Mouse (Mus musculus) layer of hippocampus, adult 9-11 months (tissue): ENCODE data around the gene Adamts8.

Source experiments
- DNase-seq: peaks from one replicate; pipeline ENCODE4 v3.0.0; 2022

The Adamts8 gene

GRCm38 (mm10) chr9:30922197-30922894, 20.0 kb upstream of the Adamts8 start, which contains the start of gene Adamts15:
Gene Adamts15, minus strand, starts transcription at chr9:30922452.
- DNase-seq, result peak; percentile 26

- DNase-seq, result no peak
Observed at GRCm38 (mm10) chr9:30928759-30929158, 13.6 kb upstream of the Adamts8 start.

GRCm38 (mm10) chr9:30932346-30932745, 10.0 kb upstream of the Adamts8 start:
- no peak for DNase-seq

- no peak for DNase-seq
Observed at GRCm38 (mm10) chr9:30934827-30935226, 7.5 kb upstream of the Adamts8 start.

DNA sequence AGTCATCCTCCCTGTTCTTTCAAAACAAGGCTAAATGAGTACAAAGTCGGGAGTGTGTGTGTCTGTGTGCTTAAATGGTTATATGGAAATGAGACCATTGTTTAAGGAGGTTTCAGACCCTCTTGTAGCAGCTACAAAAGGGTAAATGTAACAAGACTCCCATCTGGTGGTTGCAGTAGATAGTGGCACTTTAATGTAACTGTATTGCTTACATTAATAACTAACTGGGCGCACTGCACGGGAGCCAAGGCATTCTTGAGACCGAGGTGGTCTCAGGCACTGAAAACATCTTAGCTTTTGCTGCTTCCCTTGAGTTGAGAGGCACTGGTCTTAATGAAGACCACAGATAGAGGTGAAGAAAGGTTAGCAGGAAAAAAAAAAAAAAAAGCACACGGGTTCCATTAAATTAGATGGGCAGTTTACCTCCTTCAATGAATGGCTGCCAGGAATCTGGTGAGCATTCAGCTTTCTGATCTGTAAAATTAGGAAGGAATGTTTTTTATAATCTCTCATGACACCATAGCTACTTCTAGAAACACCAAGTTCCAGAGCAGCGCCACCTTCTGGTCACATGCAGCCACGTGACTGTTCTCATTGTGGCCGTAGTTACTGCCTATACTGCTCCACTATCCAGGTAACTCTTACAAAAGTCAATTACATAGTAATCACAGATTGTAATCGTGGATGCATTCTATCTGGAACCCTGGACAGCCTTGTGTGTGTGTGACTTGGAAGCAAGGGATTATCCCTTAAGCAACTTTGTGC, 5.5 kb upstream of the Adamts8 start:
- no peak for DNase-seq

DNA sequence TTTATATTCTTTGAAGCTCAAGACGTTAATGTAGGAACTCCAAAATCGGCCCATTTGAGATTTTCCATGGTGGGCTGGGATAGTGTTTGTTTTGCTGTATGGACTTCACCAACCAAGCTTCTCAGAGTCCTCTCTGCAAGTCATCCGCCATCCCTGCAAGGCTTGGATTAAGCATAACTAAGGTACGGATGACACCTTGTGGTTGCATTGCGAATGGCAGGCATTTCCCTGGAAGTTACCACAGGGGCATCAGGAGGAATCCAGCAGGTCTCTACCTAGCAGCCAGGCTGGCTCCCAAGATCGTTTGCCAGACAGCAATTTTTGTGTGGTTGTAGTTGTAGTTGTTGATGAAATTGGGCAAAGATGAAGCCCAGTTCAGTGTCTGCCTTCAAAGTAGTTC, 2.0 kb upstream of the Adamts8 start:
- peak; percentile 80 for DNase-seq

- no peak for DNase-seq
Observed at GRCm38 (mm10) chr9:30943341-30943740, 979 bp downstream of the Adamts8 start.

DNA sequence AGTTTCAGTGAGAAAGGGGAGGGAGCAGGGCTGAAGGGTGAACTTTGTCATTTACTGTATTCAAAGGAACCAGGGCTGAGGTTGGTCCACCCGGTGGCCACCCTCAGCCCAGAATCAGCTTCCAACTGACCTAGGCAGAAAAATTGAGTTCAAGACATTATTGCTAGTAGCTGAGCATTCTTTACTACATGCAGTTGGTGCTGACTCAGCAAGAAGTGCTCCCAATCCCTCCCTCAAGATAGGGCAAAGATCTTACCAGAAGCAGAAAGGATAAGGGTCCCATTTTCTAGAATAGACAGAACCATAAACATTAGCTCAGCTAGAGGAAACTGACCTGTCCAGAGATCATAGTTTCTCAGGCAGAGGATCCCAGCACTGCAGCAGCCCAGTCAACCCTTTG, 1.9 kb downstream of the Adamts8 start:
- DNase-seq, result no peak

GRCm38 (mm10) chr9:30945276-30945675, 2.9 kb downstream of the Adamts8 start:
- no peak for DNase-seq

- no peak for DNase-seq
Observed at GRCm38 (mm10) chr9:30949422-30949821, 7.1 kb downstream of the Adamts8 start.

GRCm38 (mm10) chr9:30949971-30950370, 7.6 kb downstream of the Adamts8 start:
- no peak for DNase-seq

GRCm38 (mm10) chr9:30950592-30950991, 8.2 kb downstream of the Adamts8 start:
- no peak for DNase-seq

GRCm38 (mm10) chr9:30951461-30951860, 9.1 kb downstream of the Adamts8 start:
- no peak for DNase-seq

DNA sequence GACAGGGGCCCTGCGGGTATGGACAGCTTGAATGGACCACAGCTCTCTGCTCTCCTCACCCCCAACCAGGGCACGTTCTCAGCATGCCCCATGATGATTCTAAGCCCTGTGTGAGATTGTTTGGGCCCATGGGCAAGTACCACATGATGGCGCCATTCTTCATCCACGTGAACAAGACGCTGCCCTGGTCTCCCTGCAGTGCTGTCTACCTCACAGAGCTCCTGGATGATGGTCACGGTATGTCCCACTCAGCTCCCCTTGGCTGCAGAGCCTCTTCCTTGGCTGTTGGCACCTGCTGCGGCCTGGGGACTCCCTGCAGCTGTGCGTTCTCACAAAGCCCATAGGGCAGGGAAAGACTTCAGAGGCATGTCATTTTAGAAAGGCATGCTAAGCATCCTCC, 10.9 kb downstream of the Adamts8 start:
- peak; percentile 28 for DNase-seq

- no peak for DNase-seq
Observed at GRCm38 (mm10) chr9:30955246-30955645, 12.9 kb downstream of the Adamts8 start.

DNA sequence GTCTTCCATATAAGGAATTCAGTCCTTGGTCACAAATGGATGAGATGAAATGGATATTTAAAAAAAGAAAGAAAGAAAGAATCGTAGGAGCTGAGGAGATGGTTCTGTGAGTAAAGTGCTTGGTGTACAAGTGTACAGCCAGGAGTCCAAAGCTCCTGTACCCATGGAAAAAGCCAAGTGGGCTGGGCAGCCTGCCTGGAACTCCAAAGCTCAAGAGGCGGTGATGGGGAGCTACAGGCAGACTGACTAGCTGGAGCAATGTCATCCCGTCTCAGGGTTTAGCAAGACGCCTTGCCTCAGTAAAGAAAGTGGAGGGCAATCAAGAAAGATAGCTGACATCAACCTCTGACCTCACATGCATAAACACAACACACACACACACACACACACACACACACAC, 21.4 kb downstream of the Adamts8 start:
- DNase-seq, result no peak

GRCm38 (mm10) chr9:30964685-30965084, 22.3 kb downstream of the Adamts8 start:
- DNase-seq, result peak; percentile 65

DNA sequence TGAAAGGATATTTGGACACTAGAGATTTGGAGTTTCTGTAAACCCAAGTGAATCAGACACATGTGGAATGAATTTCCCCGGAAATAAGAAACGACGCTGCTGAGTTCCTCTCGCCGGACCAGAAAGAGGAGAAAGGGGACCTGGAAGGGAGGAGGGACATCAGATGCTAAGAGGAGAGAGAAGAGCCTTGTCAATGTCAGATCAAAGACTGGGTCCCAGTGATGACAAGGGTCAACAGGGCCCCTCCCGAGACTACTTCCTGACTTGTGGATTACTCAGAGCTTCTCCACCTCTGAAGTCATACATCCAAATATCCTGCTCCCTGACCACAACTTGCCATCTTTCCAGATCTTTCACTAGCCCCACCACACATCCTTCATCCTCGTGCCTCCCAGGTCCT, 24.5 kb downstream of the Adamts8 start:
- DNase-seq, result no peak

DNA sequence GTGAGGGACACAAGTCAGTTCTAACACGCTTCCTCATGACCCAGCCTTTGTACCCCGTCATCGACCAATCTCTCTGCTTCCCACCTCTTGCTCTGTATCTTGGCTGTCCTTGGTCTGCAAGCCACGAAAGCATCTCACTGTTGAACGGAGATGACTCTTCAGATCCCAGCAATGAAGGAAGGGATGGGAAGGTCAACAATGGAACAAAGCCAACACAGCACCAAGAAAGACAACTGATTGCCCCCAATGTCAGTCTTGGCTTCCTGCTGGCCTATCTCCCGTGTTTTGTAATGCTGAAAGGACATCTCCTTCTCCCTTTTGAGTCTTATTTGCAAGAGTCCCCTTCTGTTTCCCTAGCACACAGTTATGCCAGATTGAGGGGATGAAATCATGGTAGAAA, 25.8 kb downstream of the Adamts8 start:
- no peak for DNase-seq

DNA sequence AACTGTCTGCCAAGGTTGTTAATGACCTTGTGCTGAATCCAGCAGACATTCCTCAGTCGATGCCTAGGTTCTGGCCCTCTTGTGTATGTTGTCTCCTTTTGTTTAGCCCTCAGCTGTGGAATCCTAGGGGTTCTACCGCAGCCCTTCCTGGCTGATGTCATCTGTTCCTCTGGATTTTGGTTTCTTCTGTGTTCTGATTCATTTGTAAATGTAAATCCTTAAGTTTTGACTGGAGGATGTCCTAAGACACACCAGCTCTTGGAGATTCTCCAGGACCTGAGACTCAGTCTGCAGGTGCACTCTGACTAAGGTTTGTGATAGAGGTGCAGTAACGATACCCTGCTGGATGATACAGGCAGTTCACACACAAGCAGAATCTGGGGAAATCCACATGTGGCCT, 27.6 kb downstream of the Adamts8 start:
- no peak for DNase-seq

DNA sequence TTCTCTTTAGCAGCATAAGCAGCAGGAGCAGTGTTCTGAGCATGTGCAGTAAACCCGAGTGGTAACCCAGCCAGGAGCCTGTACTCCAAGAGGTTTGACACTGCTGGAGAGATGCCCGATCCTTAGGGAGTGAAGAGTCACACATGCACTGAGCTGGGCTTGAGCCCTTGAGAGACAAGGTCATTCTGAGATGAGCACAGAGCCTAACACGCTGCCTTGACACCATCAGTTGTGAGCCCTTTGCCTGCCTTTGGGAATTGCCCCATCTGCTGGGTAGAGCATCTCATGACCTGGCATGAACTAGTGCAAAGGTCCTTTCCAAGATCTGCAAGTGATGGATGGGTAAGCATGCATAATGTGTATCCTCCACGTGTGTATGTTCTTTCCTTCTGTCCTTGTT, 29.6 kb downstream of the Adamts8 start:
- no peak for DNase-seq

DNA sequence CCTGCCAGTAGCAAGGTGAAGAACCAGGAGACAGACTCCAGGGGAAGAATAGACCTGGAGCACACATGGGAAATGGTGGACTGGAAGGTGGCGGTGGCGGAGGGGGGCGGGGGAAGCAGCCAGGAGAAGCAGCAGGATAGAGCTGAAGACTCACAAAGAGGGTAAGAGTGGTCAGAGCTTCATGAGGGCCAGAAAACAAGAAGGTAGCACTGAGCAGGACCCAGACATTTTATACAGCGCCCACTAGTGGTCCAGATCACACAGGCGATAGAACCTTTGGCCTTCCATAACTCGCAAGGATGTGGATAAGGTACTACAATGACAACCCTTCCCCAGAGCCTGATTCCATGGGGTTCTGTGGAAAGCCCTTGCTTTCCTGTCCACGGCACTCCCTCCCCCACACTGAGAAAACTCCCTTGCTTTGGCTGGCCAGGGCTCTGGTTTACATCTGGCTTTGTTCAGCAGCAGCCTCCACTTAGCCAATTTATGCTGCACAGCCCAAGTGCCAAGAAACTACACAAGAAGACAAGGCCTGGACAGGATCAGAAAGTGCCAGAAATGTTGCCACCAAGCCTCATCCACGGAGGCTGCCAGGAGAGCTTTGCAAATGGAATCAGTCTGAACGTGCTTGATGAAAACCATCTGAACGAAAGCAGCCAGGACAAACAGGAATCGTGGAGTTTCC, 34.1 kb downstream of the Adamts8 start:
- no peak for DNase-seq

GRCm38 (mm10) chr9:30980467-30980866, 38.1 kb downstream of the Adamts8 start:
- no peak for DNase-seq

GRCm38 (mm10) chr9:30985782-30986181, 43.4 kb downstream of the Adamts8 start:
- no peak for DNase-seq
